Mouse (Mus musculus) kidney, embryonic 14.5 days (tissue): Measurements from ENCODE around the gene Sema4c. TPM values are rescaled to one million over a fixed set of nuclear protein-coding genes. Genes with fewer than 3 reads are reported as not detected.
A peak's percentile ranks its signal among the peaks of the same experiment; 100 is the strongest.

Experiments used
- ATAC-seq: fragments of 200-750 bp; cut with Nextera tagmentation; 2 replicates; pipeline ENCODE4 v1.8.0; 2017; ENCODE audit warnings: moderate number of reproducible peaks, mild to moderate bottlenecking, moderate TSS enrichment, moderate library complexity; ENCODE audit not compliant: low FRiP score, low TSS enrichment
- H3K27ac ChIP-seq: fragments of 300-500 bp; sonication (generic); 2 replicates; pipeline ENCODE4 v1.5.1; 2014; ENCODE audit warnings: low read depth, mild to moderate bottlenecking, low read length, moderate library complexity, mixed read lengths
- H3K27me3 ChIP-seq: fragments of 300-500 bp; sonication (generic); 2 replicates; pipeline ENCODE4 v1.6.1; 2014; ENCODE audit warnings: mild to moderate bottlenecking, low read length; ENCODE audit not compliant: control insufficient read depth, insufficient read depth
- H3K36me3 ChIP-seq: fragments of 300-500 bp; sonication (generic); 2 replicates; pipeline ENCODE4 v1.6.1; 2014; ENCODE audit warnings: low read length, mixed read lengths; ENCODE audit not compliant: control insufficient read depth, insufficient read depth
- H3K4me1 ChIP-seq: fragments of 300-500 bp; sonication (generic); 2 replicates; pipeline ENCODE4 v1.6.1; 2014; ENCODE audit warnings: low read length, mixed read lengths; ENCODE audit not compliant: control insufficient read depth, insufficient read depth
- H3K4me2 ChIP-seq: fragments of 300-500 bp; sonication (generic); replicated peaks from 2 replicates; pipeline ENCODE4 v1.6.1; 2014; ENCODE audit warnings: low read depth, mild to moderate bottlenecking, low read length
- H3K4me3 ChIP-seq: fragments of 300-500 bp; sonication (generic); 2 replicates; pipeline ENCODE4 v1.5.1; 2014; ENCODE audit warnings: mild to moderate bottlenecking, low read length
- H3K9ac ChIP-seq: fragments of 300-500 bp; sonication (generic); 2 replicates; pipeline ENCODE4 v1.6.1; 2014; ENCODE audit warnings: low read depth, mild to moderate bottlenecking, low read length, moderate library complexity
- H3K9me3 ChIP-seq: fragments of 300-500 bp; sonication (generic); 2 replicates; pipeline ENCODE4 v1.6.1; 2016; ENCODE audit warnings: low read length; ENCODE audit not compliant: control insufficient read depth
- WGBS: fragments of 180-500 bp; shearing (Covaris S2); extraction: QIAGEN DNeasy Blood & Tissue Kit; methylation state at CpG from one replicate; pipeline ENCODE4 v1.1.7; 2014; 5-methylcytosine and 5-hydroxymethylcytosine counted together
- polyA plus RNA-seq: library from polyadenylated mRNA; unstranded; fragments of >200 nt; fragmentation: Nextera tagmentation; extraction: Ambion mirVana; gene quantifications from 2 replicates; pipeline ENCODE4 v1.2.1, GENCODE M21; 2014

The Sema4c gene
- polyA plus RNA-seq, 1 experiment from 2014 or later: 4.8 TPM

DNA sequence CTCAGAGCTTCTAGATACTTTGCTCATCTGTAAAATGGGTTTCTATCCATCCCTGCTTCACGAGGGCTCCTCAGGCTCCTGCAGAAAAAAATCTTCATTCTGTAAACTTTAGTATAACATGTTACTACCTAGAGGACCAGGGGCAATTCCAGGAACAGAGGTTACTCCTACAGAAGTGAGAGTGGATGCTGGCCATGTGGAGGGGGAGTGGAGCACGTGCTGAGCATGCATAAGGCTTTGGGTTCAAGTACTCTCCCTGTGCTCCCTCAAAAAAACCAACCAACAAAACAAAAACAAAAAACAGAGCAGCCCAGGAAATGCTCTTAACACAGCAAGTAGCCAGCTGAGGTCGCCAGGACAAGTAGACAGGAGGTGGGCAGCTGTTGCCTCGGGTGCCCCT, 5.5 kb upstream of the Sema4c start:
- H3K9me3 ChIP-seq: no peaks in the 10 kb centered on the region
- no peak for ATAC-seq
- no peak overlapping the region for H3K4me3 ChIP-seq
- H3K27me3 ChIP-seq: no peaks in the 10 kb centered on the region
- H3K27ac ChIP-seq: no peak overlapping the region; the same call in 1 of the 2 replicates
- no peak overlapping the region for H3K9ac ChIP-seq
- no peaks in the 10 kb centered on the region for H3K36me3 ChIP-seq
- WGBS: 37% methylated on average over 4 of the region's 4 CpGs
- H3K4me1 ChIP-seq: peaks cover 63% of the 10 kb centered on the region
- no peak overlapping the region for H3K4me2 ChIP-seq

DNA sequence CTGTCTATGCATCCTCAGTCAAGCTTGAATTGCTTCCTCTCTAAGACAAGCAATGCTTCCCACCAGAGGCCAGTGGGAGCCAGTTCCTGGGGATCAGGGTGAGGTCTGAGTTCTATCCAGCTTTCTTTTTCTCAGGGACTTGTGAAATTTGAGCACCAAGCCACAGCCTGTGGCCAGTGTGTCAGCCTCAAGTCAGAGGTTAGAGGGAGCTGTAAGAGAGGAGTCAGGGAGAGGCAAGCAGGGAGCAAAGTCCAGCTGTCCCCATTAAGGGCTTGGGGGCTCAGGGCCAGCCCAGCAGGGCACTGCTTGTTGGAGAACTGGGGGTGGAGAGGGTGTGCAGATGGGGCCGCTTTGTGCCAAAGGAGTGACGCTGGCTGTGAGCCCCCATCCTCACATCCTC, 5.0 kb upstream of the Sema4c start:
- Histone ChIP-seq H3K9ac (no peak overlapping the region), H3K27ac (peak overlapping the region; percentile 25; the same call in 1 of the 2 replicates), H3K4me2 (no peak overlapping the region), H3K4me1 (peaks cover 59% of the 10 kb centered on the region), H3K9me3 (no peaks in the 10 kb centered on the region), H3K27me3 (no peaks in the 10 kb centered on the region), H3K36me3 (no peaks in the 10 kb centered on the region), H3K4me3 (no peak overlapping the region)
- 38% methylated on average over 2 of the region's 2 CpGs for WGBS
- peak; percentile 12; the same call in 1 of the 2 replicates for ATAC-seq

DNA sequence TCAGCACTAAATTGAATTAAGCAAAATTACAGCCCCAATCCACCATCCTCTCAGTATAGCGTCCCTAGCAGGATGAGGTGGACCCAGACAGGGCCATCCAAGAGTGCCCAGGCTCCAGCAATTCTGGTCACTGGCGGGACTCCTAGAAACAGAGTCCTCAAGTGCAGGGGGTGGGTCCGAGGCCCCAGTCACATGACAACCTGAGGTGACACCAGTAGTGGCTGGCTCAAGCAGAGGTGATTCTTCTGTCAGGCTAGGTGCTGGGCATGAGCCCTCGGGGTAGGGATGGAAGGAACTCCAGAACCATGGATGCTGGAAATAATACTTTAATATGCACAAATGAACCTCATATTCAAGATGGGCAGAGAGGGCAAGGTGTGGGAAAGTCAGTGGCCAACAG, 4.2 kb upstream of the Sema4c start:
- H3K27ac ChIP-seq: no peak overlapping the region
- no peak overlapping the region for H3K9ac ChIP-seq
- ATAC-seq: no peak
- no peaks in the 10 kb centered on the region for H3K36me3 ChIP-seq
- WGBS: 47% methylated on average over 4 of the region's 4 CpGs
- peaks cover 53% of the 10 kb centered on the region for H3K4me1 ChIP-seq
- H3K4me3 ChIP-seq: no peak overlapping the region
- H3K9me3 ChIP-seq: no peaks in the 10 kb centered on the region
- H3K4me2 ChIP-seq: no peak overlapping the region
- H3K27me3 ChIP-seq: no peaks in the 10 kb centered on the region

DNA sequence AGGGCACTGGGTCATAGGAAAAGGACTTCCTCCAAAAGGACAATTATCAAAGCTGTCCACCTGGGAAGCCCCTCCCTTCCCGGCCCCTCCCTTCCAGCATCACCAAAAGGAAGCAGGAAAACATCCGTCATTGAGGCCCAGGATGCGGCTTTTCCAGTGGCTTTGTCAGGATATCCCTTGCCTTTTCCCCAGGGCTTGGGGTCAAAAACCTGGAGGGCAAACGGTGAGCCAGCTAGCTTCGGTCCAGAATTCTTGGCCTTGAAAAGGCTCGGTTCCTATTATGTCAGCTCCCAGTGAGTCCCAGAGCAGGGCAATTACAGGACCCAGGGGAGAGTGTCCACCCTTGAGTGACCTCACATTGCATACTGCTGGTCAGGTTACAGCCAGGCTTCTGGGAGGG, 2.8 kb upstream of the Sema4c start:
- Histone ChIP-seq H3K4me2 (no peak overlapping the region), H3K9me3 (no peaks in the 10 kb centered on the region), H3K9ac (no peak overlapping the region), H3K27me3 (no peaks in the 10 kb centered on the region), H3K36me3 (no peaks in the 10 kb centered on the region), H3K27ac (no peak overlapping the region), H3K4me3 (no peak overlapping the region), H3K4me1 (peaks cover 40% of the 10 kb centered on the region)
- no peak for ATAC-seq
- 14% methylated on average over 6 of the region's 6 CpGs for WGBS

DNA sequence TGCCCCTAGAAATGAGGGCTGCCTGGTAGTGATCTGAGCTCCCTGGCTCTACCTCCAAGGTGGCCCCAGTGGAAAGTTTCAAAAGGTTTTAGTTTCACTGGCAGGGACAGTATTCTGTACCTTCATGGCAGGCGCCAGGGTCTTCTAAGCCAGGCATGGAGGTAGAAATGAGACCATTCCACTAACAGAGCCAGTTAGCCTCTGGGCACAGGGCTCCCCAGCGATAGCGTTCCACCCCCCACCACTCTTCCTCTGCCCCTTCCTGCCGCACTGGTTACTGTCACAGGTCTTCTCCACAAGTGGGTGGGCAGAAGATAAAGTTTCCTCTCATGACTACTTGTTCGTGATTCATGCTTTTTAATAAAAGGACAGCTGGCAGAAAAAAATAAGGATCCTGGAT, 1.7 kb upstream of the Sema4c start:
- no peak overlapping the region for H3K4me3 ChIP-seq
- no peaks in the 10 kb centered on the region for H3K27me3 ChIP-seq
- H3K36me3 ChIP-seq: peaks cover 6% of the 10 kb centered on the region; the same call in 1 of the 2 replicates
- no peak overlapping the region for H3K4me2 ChIP-seq
- H3K9ac ChIP-seq: no peak overlapping the region
- WGBS: 49% methylated on average over 5 of the region's 5 CpGs
- no peak for ATAC-seq
- no peaks in the 10 kb centered on the region for H3K9me3 ChIP-seq
- H3K4me1 ChIP-seq: peaks cover 48% of the 10 kb centered on the region
- no peak overlapping the region for H3K27ac ChIP-seq

DNA sequence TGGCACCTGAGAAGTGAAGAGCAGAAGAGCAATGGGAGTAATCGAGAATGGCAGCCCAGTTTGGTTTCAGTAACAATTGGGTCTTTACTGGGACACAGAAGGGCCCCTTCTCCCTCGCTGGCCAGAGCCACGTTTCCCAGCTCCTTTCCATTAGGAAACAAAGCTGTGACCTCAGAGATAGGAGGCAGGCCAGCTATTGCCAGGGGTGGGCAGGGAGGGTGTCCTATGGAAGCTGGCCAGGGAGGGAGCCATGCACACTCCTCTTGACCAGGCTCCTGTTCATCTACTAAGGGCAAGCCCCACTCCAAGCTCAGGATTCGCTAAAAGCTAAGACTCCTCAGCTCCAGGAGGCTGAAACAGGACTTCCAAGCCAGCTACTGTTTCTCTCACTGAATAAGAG, 1.1 kb upstream of the Sema4c start:
- H3K4me1 ChIP-seq: peaks cover 54% of the 10 kb centered on the region
- peak overlapping the region; percentile 56 for H3K4me2 ChIP-seq
- H3K9me3 ChIP-seq: no peaks in the 10 kb centered on the region
- H3K27me3 ChIP-seq: no peaks in the 10 kb centered on the region
- peak overlapping the region; percentile 100 for H3K27ac ChIP-seq
- peak overlapping the region; percentile 97 for H3K9ac ChIP-seq
- no peak for ATAC-seq
- peaks cover 11% of the 10 kb centered on the region for H3K36me3 ChIP-seq
- 8% methylated on average over 4 of the region's 4 CpGs for WGBS
- H3K4me3 ChIP-seq: peak overlapping the region; percentile 55

DNA sequence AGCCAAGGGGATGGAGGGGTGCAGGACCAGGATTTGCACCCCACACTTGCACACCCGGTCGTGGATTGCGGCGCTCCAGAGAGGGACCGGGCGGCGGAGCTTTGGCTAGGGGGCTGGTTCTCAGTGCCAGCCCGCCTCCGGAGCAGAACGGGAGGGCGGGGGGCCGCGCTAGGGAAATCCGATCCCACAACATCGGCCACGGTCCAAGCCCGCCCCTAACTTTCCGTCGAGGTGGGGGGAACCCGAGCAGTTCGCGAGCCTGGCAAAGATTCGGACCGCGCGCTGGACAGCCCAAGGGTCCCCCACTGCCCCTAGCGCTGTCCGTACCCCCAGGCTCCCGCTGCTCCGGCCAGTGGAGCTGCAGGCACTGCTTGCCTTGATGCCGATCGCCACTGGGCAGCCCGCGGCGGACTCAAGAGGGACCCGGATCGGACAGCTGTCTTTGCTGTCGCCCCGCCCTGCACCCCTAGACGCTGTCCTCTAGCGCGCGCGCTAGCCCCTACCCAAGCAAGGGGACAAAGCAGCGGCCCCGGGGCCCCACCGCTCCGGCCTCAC, 615 bp downstream of the Sema4c start:
- Histone ChIP-seq H3K4me2 (peak overlapping the region; percentile 56), H3K36me3 (peaks cover 28% of the 10 kb centered on the region), H3K9me3 (no peaks in the 10 kb centered on the region), H3K27me3 (no peaks in the 10 kb centered on the region), H3K27ac (peak overlapping the region; percentile 100), H3K9ac (peak overlapping the region; percentile 97), H3K4me1 (peaks cover 38% of the 10 kb centered on the region), H3K4me3 (peak overlapping the region; percentile 55)
- under 1% methylated on average over 37 of the region's 48 CpGs for WGBS
- peak; percentile 77 for ATAC-seq

DNA sequence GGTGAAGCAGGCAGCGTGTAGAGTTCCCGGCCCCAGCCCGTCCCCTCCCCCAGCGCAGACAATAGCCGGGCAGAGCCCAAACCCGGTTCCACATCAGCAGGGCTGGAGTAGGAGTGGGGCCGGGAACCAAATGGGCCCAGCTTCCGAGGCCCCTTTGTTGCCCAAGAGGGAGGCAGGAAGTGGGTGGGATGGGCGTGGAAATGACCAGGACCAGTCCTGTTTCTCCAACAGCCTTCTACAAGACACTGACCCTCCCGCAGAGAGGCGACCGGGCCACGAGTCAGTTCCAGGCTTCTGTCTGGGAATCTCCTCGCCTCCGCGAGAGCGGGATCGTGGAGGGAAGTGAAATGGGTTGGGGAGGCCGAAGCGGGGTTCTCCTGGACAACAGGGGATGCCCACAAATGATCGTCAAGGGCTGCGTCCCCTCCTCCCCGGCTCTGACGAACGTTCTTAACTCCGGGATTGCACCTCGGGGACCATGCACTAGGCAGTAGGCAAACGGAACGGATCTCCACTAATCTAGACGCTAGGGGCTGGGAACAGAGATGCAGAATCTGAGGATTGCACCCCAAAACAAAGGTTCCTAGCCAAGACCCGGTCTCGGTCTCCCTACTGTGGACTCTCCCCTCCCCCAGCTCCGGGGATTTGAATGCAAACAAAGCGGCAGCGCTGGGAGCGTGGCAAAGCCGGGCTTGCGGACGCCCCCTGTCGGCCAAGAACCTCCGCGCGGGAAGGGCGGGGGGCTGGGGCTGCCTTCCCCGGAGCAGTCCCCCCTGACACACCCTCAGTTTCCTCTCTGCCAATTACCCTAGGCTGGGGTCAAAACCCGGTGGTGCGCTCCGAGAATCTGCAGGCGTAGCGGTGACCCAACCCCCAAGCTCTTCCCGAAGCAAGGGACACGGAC, 1.3 kb downstream of the Sema4c start:
- ATAC-seq: peak; percentile 70
- H3K9me3 ChIP-seq: no peaks in the 10 kb centered on the region
- H3K27ac ChIP-seq: peak overlapping the region; percentile 100
- under 1% methylated on average over 52 of the region's 52 CpGs for WGBS
- H3K27me3 ChIP-seq: no peaks in the 10 kb centered on the region
- H3K36me3 ChIP-seq: peaks cover 35% of the 10 kb centered on the region
- H3K4me1 ChIP-seq: peaks cover 32% of the 10 kb centered on the region
- peak overlapping the region; percentile 56 for H3K4me2 ChIP-seq
- peak overlapping the region; percentile 97 for H3K9ac ChIP-seq
- peak overlapping the region; percentile 55 for H3K4me3 ChIP-seq

DNA sequence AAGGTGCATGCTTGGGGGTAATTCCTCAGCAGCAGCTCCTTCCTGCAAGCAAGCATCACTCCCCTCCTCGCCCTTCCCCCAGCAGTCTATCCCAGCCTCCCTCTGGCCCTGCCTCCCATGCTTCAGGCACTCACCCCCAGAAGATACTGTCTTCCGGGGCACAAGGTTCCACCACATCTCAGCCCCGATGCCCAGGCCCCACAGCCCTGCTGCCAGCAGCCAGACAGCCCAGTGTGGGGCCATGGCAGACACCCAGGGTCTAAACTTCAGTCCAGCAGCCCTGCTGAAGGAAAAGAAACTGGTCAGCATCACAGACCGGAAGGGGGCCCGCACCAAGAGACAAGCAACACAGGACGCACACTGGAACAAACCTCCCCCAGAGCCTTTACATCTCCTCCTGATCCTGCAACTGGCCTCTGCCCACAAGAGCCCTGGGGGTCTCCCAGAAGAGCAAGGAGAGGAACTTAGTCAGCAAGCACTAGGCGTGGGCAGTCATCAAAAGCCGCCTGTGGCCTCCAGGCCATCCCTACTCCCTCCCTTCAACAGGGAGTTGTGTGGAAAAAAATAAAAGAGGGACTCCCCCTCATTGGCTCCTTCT, 2.3 kb downstream of the Sema4c start:
- ATAC-seq: no peak
- no peaks in the 10 kb centered on the region for H3K27me3 ChIP-seq
- peak overlapping the region; percentile 55 for H3K4me3 ChIP-seq
- no peaks in the 10 kb centered on the region for H3K9me3 ChIP-seq
- peak overlapping the region; percentile 97 for H3K9ac ChIP-seq
- peaks cover 31% of the 10 kb centered on the region for H3K4me1 ChIP-seq
- WGBS: 4% methylated on average over 8 of the region's 8 CpGs
- H3K36me3 ChIP-seq: peaks cover 45% of the 10 kb centered on the region
- peak overlapping the region; percentile 100 for H3K27ac ChIP-seq
- H3K4me2 ChIP-seq: peak overlapping the region; percentile 56
